Mouse (Mus musculus): ENCODE results near the gene Rraga. TPM values are rescaled to one million over a fixed set of nuclear protein-coding genes. Genes with fewer than 3 reads are reported as not detected.

Rraga gene
- 94.8 and 95.3 TPM in 2 replicates for polyA plus RNA-seq (2014; fragmentation: Nextera tagmentation; extraction: Ambion mirVana)

DNA sequence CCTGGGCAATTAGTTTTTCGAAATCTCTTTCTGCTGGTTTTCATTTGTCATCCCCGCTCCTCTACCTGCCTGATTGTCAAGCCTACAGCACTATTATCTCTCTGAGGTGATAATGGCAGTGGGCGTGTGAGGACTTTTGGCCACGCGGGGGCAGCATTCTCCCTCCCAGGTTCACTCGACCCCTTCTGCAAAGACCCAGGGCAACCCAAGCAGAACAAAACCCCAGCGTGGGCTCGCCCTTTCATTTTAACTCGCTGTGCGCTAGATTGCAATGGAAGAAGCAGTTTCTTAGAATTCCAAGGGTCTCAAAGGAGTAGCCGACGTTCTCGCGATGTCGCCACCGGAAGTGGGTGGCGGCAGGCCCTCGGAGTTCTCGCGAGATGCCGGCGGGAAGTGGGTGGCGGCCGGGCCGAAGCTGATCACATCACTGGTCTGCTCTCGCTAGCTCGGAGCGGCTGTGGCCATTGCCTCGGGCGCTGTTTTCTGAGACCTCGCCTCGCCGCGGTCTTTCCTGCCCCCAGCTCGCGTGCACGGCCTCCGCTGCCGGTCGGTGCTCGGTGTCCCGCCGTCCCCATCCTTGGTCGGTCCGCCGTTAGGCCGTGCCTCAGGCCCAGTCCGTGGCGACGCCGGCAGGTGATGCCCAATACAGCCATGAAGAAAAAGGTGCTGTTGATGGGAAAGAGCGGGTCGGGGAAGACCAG, at the start of gene Rraga:
Gene Rraga, plus strand, starts transcription at position 386 of the 701 bp plus-strand sequence.
- Histone ChIP-seq H3K27ac (replicated peaks; ENCODE audit: low read depth, low read length) (peak within 1 kb of the TSS; percentile 95), H3K9me3 (ENCODE audit: control insufficient read depth, low read length) (no peaks in the 10 kb centered on the region), H3K36me3 (ENCODE audit: control insufficient read depth, insufficient read depth, low read length) (peaks cover 23% of the 10 kb centered on the region; the same call in 1 of the 2 replicates), H3K4me1 (ENCODE audit: control insufficient read depth, insufficient read depth, low read length) (peaks cover 15% of the 10 kb centered on the region; the same call in 1 of the 2 replicates), H3K9ac (ENCODE audit: low read depth, low read length) (peak within 1 kb of the TSS; percentile 96), H3K27me3 (replicated peaks; ENCODE audit: control insufficient read depth, insufficient read depth, low read length) (no peaks in the 10 kb centered on the region), H3K4me2 (ENCODE audit: low read depth, low read length) (peak within 1 kb of the TSS; percentile 84), H3K4me3 (ENCODE audit: low read depth, low read length) (peak within 1 kb of the TSS; percentile 98)
- under 1% methylated on average over 53 of the region's 53 CpGs for WGBS
- ATAC-seq (ENCODE audit: low read depth) (peak; percentile 98), DNase-seq (ENCODE audit: low spot score) (peak; percentile 97)

GRCm38 (mm10) chr4:86527162-86528136, 48.0 kb upstream of the Rraga start:
- ATAC-seq (ENCODE audit: low read depth) (peak; percentile 86), DNase-seq (ENCODE audit: low spot score) (peak; percentile 87)
- H3K4me2 ChIP-seq (ENCODE audit: low read depth, low read length): no peak overlapping the region
- peak overlapping the region; percentile 86 for H3K27ac ChIP-seq (replicated peaks; ENCODE audit: low read depth, low read length)
- no peak overlapping the region for H3K9ac ChIP-seq (ENCODE audit: low read depth, low read length)
- WGBS: 27% methylated on average over 11 of the region's 11 CpGs
- peaks cover 14% of the 10 kb centered on the region for H3K4me1 ChIP-seq (ENCODE audit: control insufficient read depth, insufficient read depth, low read length)
- no peaks in the 10 kb centered on the region for H3K27me3 ChIP-seq (replicated peaks; ENCODE audit: control insufficient read depth, insufficient read depth, low read length)
- H3K36me3 ChIP-seq (ENCODE audit: control insufficient read depth, insufficient read depth, low read length): no peaks in the 10 kb centered on the region
- no peaks in the 10 kb centered on the region for H3K9me3 ChIP-seq (ENCODE audit: control insufficient read depth, low read length)
- H3K4me3 ChIP-seq (ENCODE audit: low read depth, low read length): no peak overlapping the region

- Histone ChIP-seq H3K9ac (ENCODE audit: low read depth, low read length) (no peak overlapping the region), H3K27ac (replicated peaks; ENCODE audit: low read depth, low read length) (no peak overlapping the region), H3K4me2 (ENCODE audit: low read depth, low read length) (no peak overlapping the region), H3K36me3 (ENCODE audit: control insufficient read depth, insufficient read depth, low read length) (no peaks in the 10 kb centered on the region), H3K4me1 (ENCODE audit: control insufficient read depth, insufficient read depth, low read length) (peaks cover 22% of the 10 kb centered on the region), H3K9me3 (ENCODE audit: control insufficient read depth, low read length) (no peaks in the 10 kb centered on the region), H3K4me3 (ENCODE audit: low read depth, low read length) (no peak overlapping the region), H3K27me3 (replicated peaks; ENCODE audit: control insufficient read depth, insufficient read depth, low read length) (no peaks in the 10 kb centered on the region)
- 65% methylated on average over 6 of the region's 6 CpGs for whole genome bisulfite sequencing
- ATAC-seq (ENCODE audit: low read depth): no peak
- DNase-seq (ENCODE audit: low spot score): no peak
Observed at GRCm38 (mm10) chr4:86529161-86529560, 46.3 kb upstream of the Rraga start.

DNA sequence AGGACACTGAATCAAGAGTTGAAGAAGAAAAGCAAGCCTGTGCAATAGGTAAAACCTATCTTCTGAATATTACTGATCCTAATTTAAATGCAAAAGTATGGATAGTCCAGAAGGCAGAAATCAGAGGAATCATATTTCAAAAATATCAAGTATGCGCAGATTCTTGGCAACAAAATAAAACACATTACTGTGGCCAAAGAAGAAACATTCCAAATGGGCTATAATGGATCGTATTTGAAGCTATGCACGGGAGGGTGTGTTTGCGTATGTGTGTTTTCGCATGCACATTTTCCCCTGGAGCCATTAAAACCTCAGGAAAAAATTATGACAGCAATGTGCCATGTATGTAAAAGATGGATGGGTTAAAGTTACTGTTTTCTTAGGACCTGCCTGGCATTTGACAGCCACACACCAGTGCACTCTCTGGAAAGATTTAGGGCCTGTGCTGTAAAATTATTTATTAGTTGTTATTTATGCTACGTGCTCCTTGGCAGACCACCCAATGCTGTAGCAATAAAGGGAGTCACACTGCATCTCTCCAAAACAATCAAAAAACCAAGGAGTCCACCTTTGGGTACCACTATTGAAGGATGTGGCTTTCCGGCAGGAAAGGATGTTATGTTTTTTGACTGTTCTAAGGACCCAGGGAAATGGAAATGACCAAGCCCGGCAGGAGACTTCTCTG, 41.9 kb upstream of the Rraga start:
- peaks cover 4% of the 10 kb centered on the region; the same call in 1 of the 2 replicates for H3K9me3 ChIP-seq (ENCODE audit: control insufficient read depth, low read length)
- peak; percentile 57 for DNase-seq (ENCODE audit: low spot score)
- H3K4me1 ChIP-seq (ENCODE audit: control insufficient read depth, insufficient read depth, low read length): peaks cover 9% of the 10 kb centered on the region
- ATAC-seq (ENCODE audit: low read depth): no peak
- H3K4me2 ChIP-seq (ENCODE audit: low read depth, low read length): no peak overlapping the region
- no peaks in the 10 kb centered on the region for H3K27me3 ChIP-seq (replicated peaks; ENCODE audit: control insufficient read depth, insufficient read depth, low read length)
- H3K36me3 ChIP-seq (ENCODE audit: control insufficient read depth, insufficient read depth, low read length): no peaks in the 10 kb centered on the region
- no peak overlapping the region for H3K4me3 ChIP-seq (ENCODE audit: low read depth, low read length)
- H3K27ac ChIP-seq (replicated peaks; ENCODE audit: low read depth, low read length): peak overlapping the region; percentile 2; the same call in 1 of the 2 replicates
- WGBS: 44% methylated on average over 8 of the region's 8 CpGs
- no peak overlapping the region for H3K9ac ChIP-seq (ENCODE audit: low read depth, low read length)

GRCm38 (mm10) chr4:86534091-86534481, 41.4 kb upstream of the Rraga start:
- peaks cover 9% of the 10 kb centered on the region for H3K4me1 ChIP-seq (ENCODE audit: control insufficient read depth, insufficient read depth, low read length)
- H3K27me3 ChIP-seq (replicated peaks; ENCODE audit: control insufficient read depth, insufficient read depth, low read length): no peaks in the 10 kb centered on the region
- peak overlapping the region; percentile 2; the same call in 1 of the 2 replicates for H3K27ac ChIP-seq (replicated peaks; ENCODE audit: low read depth, low read length)
- H3K4me2 ChIP-seq (ENCODE audit: low read depth, low read length): no peak overlapping the region
- H3K9me3 ChIP-seq (ENCODE audit: control insufficient read depth, low read length): peaks cover 4% of the 10 kb centered on the region; the same call in 1 of the 2 replicates
- H3K4me3 ChIP-seq (ENCODE audit: low read depth, low read length): no peak overlapping the region
- no peaks in the 10 kb centered on the region for H3K36me3 ChIP-seq (ENCODE audit: control insufficient read depth, insufficient read depth, low read length)
- DNase-seq (ENCODE audit: low spot score) (peak; percentile 49), ATAC-seq (ENCODE audit: low read depth) (no peak)
- 29% methylated on average over 5 of the region's 5 CpGs for WGBS
- H3K9ac ChIP-seq (ENCODE audit: low read depth, low read length): no peak overlapping the region

- H3K4me1 ChIP-seq (ENCODE audit: control insufficient read depth, insufficient read depth, low read length): peaks cover 9% of the 10 kb centered on the region
- H3K4me2 ChIP-seq (ENCODE audit: low read depth, low read length): no peak overlapping the region
- no peaks in the 10 kb centered on the region for H3K27me3 ChIP-seq (replicated peaks; ENCODE audit: control insufficient read depth, insufficient read depth, low read length)
- H3K27ac ChIP-seq (replicated peaks; ENCODE audit: low read depth, low read length): no peak overlapping the region
- H3K9me3 ChIP-seq (ENCODE audit: control insufficient read depth, low read length): peaks cover 4% of the 10 kb centered on the region; the same call in 1 of the 2 replicates
- H3K9ac ChIP-seq (ENCODE audit: low read depth, low read length): no peak overlapping the region
- no peak overlapping the region for H3K4me3 ChIP-seq (ENCODE audit: low read depth, low read length)
- no peak for ATAC-seq (ENCODE audit: low read depth)
- no peaks in the 10 kb centered on the region for H3K36me3 ChIP-seq (ENCODE audit: control insufficient read depth, insufficient read depth, low read length)
- WGBS: 44% methylated on average over 4 of the region's 4 CpGs
- DNase-seq (ENCODE audit: low spot score): peak; percentile 41
Observed at GRCm38 (mm10) chr4:86537972-86538371, 37.5 kb upstream of the Rraga start.

DNA sequence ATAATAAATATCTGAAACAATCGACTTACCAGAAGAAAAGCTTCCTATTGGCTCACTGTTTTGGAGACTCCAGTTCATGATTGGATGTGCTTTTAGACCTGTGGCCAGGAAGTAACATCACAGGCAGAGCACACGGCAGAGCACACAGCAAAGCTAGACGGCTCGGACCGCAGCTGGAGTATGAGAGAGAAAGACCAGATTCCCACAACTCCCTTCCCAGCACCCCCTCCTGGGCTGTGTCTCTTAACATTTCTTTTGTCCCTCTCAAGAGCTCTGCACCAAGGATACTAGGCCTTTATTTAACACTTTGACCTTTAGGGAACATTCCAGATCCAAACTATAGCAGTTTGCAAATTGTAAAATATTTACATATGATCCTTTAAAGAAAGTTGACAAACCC, 36.5 kb upstream of the Rraga start:
- Histone ChIP-seq H3K27me3 (replicated peaks; ENCODE audit: control insufficient read depth, insufficient read depth, low read length) (no peaks in the 10 kb centered on the region), H3K9ac (ENCODE audit: low read depth, low read length) (no peak overlapping the region), H3K9me3 (ENCODE audit: control insufficient read depth, low read length) (peaks cover 4% of the 10 kb centered on the region; the same call in 1 of the 2 replicates), H3K4me2 (ENCODE audit: low read depth, low read length) (no peak overlapping the region), H3K4me3 (ENCODE audit: low read depth, low read length) (no peak overlapping the region), H3K27ac (replicated peaks; ENCODE audit: low read depth, low read length) (no peak overlapping the region), H3K4me1 (ENCODE audit: control insufficient read depth, insufficient read depth, low read length) (peaks cover 5% of the 10 kb centered on the region), H3K36me3 (ENCODE audit: control insufficient read depth, insufficient read depth, low read length) (no peaks in the 10 kb centered on the region)
- whole genome bisulfite sequencing: 90% methylated on average over 5 of the region's 5 CpGs
- DNase-seq (ENCODE audit: low spot score): no peak
- ATAC-seq (ENCODE audit: low read depth): no peak

GRCm38 (mm10) chr4:86541573-86541972, 33.9 kb upstream of the Rraga start:
- no peak for ATAC-seq (ENCODE audit: low read depth)
- 0 out of 2 replicates have a peak, but pooled peaks cover 5% of the 10 kb centered on the region for H3K4me1 ChIP-seq (ENCODE audit: control insufficient read depth, insufficient read depth, low read length)
- 61% methylated on average over 1 of the region's 1 CpGs for WGBS

More at GRCm38 (mm10) chr4:86541573-86541972, 33.9 kb upstream of the Rraga start:
- Histone ChIP-seq H3K36me3 (ENCODE audit: control insufficient read depth, insufficient read depth, low read length) (no peaks in the 10 kb centered on the region), H3K9ac (ENCODE audit: low read depth, low read length) (no peak overlapping the region), H3K27me3 (replicated peaks; ENCODE audit: control insufficient read depth, insufficient read depth, low read length) (no peaks in the 10 kb centered on the region), H3K9me3 (ENCODE audit: control insufficient read depth, low read length) (peaks cover 4% of the 10 kb centered on the region; the same call in 1 of the 2 replicates), H3K27ac (replicated peaks; ENCODE audit: low read depth, low read length) (no peak overlapping the region), H3K4me3 (ENCODE audit: low read depth, low read length) (no peak overlapping the region), H3K4me2 (ENCODE audit: low read depth, low read length) (no peak overlapping the region)
- DNase-seq (ENCODE audit: low spot score): no peak
